Mouse (Mus musculus) thymus, postnatal 14 days (tissue): Measurements from ENCODE around the gene Usp20.
A peak's percentile ranks its signal among the peaks of the same experiment; 100 is the strongest.

ENCODE experiments used
- DNase-seq: peaks from one replicate; pipeline ENCODE4 v3.0.0; 2021

Usp20 gene

GRCm38 (mm10) chr2:31043856-31044255, 61.8 kb downstream of the Usp20 start:
- no peak for DNase-seq

- DNase-seq: no peak
These were observed 66.0 kb downstream of the Usp20 start for GRCm38 (mm10) chr2:31048037-31048436.

- no peak for DNase-seq
These were observed 70.4 kb downstream of the Usp20 start for GRCm38 (mm10) chr2:31052441-31052840.

- DNase-seq: no peak
These were observed 71.3 kb downstream of the Usp20 start for GRCm38 (mm10) chr2:31053426-31053825.

GRCm38 (mm10) chr2:31053851-31054340, 71.8 kb downstream of the Usp20 start:
- no peak for DNase-seq

- DNase-seq: peak; percentile 33
These were observed 74.0 kb downstream of the Usp20 start for GRCm38 (mm10) chr2:31056070-31056469.

GRCm38 (mm10) chr2:31057549-31058177, 75.6 kb downstream of the Usp20 start:
- DNase-seq: no peak

GRCm38 (mm10) chr2:31058443-31058842, 76.4 kb downstream of the Usp20 start:
- no peak for DNase-seq

GRCm38 (mm10) chr2:31060271-31060670, 78.2 kb downstream of the Usp20 start:
- DNase-seq: no peak

GRCm38 (mm10) chr2:31060787-31061730, 79.0 kb downstream of the Usp20 start:
- peak; percentile 68 for DNase-seq

GRCm38 (mm10) chr2:31061868-31062628, 80.0 kb downstream of the Usp20 start:
- DNase-seq: peak; percentile 35

GRCm38 (mm10) chr2:31066019-31066789, 84.1 kb downstream of the Usp20 start:
- DNase-seq: no peak

- no peak for DNase-seq
These were observed 85.0 kb downstream of the Usp20 start for GRCm38 (mm10) chr2:31067059-31067595.

GRCm38 (mm10) chr2:31067696-31068245, 85.7 kb downstream of the Usp20 start:
- DNase-seq: no peak

GRCm38 (mm10) chr2:31068246-31069113, 86.4 kb downstream of the Usp20 start:
- no peak for DNase-seq

- DNase-seq: no peak
These were observed 87.0 kb downstream of the Usp20 start for GRCm38 (mm10) chr2:31069114-31069445.

- no peak for DNase-seq
These were observed 87.4 kb downstream of the Usp20 start for GRCm38 (mm10) chr2:31069506-31069905.
